Mouse (Mus musculus) small intestine, adult 2 months (tissue): ENCODE data around the gene 0610037L13Rik.

Source experiments
- CTCF ChIP-seq: fragments of 200-500 bp; IDR thresholded peaks from 2 replicates; pipeline ENCODE4 v1.5.1; 2012; ENCODE audit warnings: low read depth, mild to moderate bottlenecking, control low read depth, inconsistent platforms, low read length, moderate library complexity, mixed read lengths; ENCODE audit not compliant: insufficient replicate concordance, insufficient read length; ENCODE audit errors: extremely low read depth
- POLR2A ChIP-seq: fragments of 200-500 bp; IDR thresholded peaks from 2 replicates; pipeline ENCODE4 v1.6.1; 2012; ENCODE audit warnings: low read depth, mild to moderate bottlenecking, control low read depth, inconsistent platforms, low read length, moderate library complexity

- TF ChIP-seq CTCF = no peak
- no peak for TF ChIP-seq POLR2A
Measured at GRCm38 (mm10) chr4:107904252-107904651, 14.6 kb downstream of the 0610037L13Rik start.
